Mouse (Mus musculus): ENCODE results near the gene Hist1h2bp.
"Not testable (repeated sequence)": the region's sequence is repeated elsewhere in the genome, so short reads cannot be mapped to it uniquely, and the experiment has no call there.

Hist1h2bp gene

DNA sequence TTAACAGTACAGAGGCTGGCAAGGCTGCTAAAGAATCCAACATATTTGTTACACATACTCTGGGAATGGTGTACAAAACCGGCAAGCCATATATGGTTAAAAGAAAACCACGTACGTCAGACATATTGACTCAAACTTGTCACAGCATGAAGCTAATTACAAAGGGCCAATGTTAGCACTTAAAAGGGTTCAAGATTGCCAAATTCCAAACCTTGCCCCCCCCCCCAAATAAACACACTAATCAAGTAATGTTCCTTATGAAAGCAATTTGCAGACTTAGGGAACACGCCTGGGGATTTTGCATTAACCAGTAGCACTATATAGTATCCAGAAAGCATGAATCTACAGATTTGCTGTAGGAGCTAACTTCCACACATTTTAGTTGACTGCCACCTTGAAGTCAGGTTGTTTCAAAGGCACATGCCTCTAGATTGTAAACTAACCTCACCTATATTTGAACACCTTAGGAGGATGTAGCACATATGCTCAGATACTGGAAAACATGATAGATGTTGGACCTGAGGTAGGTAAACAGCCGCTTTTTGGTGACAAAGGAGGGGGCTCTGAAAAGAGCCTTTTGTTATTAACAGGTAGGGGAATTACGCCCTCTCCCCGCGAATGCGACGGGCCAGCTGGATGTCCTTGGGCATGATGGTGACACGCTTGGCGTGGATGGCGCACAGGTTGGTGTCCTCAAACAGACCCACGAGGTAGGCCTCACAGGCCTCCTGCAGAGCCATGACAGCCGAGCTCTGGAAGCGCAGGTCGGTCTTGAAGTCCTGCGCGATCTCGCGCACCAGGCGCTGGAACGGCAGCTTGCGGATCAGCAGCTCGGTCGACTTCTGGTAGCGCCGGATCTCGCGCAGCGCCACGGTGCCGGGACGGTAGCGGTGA is 4.7 kb upstream of the Hist1h2bp start:
- CTCF ChIA-PET: interaction anchor here (0.6 kb wide), 1 partner anchor 72 kb away, joined by 3 read pairs; no protein-coding TSS in a partner anchor

DNA sequence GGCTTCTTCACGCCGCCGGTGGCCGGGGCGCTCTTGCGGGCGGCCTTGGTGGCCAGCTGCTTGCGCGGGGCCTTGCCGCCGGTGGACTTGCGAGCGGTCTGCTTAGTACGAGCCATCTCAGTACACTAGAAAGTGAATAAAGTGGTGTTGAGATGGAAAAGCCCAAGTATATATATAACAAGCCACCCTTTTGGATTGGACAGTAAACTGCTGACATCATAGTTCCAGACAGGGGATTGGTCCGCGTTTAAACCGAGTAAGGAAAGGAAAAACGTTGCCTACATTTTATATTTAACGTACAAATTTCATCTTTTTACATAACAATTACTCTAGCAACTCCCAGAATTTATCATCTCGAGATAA is 4.0 kb upstream of the Hist1h2bp start, which contains the start of gene Hist1h3i:
Gene Hist1h3i (minus strand): TSS at position 116 of the 363 bp plus-strand sequence.
- CTCF ChIA-PET: no interaction called here

DNA sequence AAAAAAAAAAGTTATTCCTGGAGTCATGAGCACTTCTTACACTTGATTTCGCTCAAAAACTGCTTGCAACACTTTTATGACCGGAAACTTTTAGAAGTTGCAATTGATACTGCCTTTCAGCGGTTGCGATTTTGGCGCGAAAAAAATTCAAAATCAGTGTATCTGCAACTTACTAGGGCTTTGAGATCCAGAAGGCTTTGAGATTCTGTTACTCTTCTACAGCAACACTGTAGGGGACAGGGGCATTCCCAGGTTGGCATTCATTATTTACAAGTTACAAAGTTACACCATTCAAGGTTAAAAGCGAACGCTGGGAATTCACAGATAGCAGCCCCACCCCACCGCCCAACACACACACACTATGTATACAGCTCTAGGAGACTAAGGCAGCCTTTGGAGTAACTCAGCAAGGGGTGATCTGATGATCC is 3.5 kb upstream of the Hist1h2bp start:
- CTCF ChIA-PET: interaction anchor here (0.6 kb wide), 1 partner anchor 28 kb away, joined by 3 read pairs; no protein-coding TSS in a partner anchor

DNA sequence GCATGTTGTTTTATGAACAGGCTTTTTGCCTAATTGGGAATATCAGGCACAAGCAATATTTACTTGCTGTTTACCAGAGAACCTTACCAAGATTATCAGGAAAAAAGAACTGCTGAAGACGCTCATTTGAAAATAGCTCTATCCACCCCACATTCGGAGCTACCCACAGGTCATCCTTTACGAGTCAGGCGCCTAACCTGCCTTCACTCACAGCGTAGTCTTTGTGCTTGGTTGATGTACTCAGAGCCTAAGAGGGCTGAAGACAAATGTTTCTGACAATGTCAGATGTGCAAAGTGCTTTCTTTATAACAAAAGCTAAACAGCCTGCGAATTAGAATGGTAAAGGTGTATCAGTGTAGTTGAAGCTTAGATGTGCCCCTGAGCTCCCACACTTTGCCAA is 3.0 kb upstream of the Hist1h2bp start:
- CTCF ChIA-PET: no interaction called here

DNA sequence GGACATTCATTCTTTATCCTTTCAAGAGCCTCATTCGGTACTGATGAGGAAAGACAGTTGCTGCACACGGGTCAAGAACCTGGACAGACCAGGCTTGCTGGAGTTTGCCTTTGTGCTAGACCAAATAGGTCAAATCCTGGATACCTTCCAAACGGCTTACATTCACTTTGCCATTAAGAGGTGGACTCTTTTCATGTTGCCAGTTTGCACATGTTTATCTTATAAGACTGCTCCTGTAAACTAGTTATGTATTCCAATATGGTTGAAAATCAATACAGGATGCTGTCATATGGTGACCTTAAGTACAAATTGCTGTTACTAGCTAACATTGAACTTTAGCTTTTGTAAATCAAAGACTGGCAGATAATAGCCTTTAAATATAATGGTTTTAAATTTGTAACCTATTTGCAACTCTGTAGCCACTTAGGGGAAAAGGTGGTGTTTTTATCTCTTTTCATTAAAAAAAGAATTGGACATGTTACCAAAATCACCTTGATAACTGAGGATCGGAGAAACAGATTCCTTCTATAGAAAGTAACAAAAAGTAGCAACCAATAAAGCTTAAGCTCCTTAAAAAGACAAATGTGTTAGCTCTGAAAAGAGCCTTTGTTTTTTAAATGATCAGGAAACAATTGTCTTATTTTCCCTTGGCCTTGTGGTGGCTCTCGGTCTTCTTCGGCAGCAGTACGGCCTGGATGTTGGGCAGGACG is 917 bp upstream of the Hist1h2bp start:
- CTCF ChIA-PET: no interaction called here

DNA sequence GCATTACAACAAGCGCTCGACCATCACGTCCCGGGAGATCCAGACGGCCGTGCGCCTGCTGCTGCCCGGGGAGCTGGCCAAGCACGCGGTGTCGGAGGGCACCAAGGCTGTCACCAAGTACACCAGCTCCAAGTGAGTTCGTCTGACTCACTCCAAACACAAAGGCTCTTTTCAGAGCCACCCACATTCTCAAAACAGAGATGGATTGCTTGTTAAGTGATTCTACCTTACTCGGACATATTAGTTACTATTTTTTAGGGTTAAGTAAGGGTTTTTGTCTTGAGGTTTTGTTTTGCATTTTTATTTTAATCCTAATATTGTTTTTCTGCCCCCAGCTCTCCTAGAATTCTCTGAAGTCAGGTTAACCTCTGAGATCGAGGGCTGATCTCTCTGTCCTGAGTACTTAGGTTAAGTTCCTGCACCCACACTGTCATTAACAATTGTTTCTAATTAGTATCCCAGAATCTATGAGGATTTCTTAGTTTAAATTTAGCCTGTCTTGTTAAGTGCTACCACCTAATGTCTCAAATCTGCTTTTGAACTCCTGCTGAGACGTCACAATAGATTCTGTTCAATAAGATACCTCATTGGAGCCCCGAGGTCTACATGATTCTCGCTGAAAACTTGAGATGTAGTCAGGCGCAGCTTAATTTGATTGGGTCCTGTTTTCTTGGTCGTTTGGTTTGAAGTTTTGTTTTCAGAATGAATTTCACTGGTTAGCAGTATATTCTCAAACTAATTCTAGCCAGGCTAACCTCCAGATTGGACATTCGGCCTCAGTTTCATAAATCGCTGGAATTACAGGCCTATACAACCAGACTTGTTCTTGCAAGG is 716 bp downstream of the Hist1h2bp start:
- CTCF ChIA-PET: no interaction called here

DNA sequence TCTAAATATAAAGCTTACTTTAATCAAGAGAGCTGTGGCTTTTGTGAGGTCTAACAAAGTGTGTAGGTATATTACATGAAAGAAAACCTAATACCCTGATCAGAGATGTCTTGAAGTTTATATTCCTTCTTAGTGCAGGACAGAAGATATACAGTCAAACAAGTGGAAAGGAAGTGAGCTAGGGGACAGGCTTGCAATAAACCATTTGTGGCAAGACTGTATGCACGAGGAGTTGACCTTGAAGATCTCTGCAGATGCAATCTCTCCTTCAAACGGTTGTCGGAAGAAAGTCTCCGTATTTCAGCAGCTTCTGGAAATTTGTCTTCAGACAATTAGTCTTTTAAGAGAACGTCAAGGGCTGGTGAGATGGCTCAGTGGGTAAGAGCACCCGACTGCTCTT is 2.7 kb downstream of the Hist1h2bp start:
- CTCF ChIA-PET: no interaction called here

DNA sequence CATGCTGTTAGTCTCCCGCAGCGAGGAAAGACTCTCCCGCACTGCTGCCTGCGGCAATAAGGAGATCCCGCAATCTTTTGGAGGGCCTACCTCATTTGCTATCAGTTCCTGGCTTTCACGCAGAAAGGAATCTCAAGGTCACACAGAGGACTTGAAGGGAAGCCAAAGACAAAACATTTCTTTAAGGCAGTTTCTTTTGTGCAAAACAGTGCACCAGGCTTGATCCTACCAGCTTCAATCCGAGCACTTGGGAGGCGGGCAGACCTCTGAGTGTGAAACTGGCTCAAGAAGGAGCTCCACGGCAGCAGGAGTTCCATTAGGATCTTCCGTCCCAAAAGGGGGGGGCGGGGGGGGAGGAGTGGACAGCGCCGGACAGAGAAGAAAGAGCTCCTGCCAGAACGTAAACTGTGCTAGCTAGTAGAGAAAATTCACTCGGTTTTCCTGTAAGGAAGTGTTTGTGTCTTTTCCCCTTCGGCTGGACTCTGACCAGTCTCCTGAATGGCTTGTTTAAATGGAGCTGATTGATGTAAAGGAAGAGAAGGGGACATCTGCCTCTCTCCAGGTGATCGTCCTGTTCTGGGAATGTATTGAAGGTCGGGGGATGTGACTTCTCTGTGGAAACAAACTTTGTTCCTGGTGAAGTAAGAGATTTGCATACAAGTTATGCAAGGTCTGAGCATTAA is 3.5 kb downstream of the Hist1h2bp start:
- CTCF ChIA-PET: interaction anchor here (0.6 to 0.7 kb wide), 2 partner anchors 65 to 392 kb away, joined by 4 to 6 read pairs; no protein-coding TSS in a partner anchor

DNA sequence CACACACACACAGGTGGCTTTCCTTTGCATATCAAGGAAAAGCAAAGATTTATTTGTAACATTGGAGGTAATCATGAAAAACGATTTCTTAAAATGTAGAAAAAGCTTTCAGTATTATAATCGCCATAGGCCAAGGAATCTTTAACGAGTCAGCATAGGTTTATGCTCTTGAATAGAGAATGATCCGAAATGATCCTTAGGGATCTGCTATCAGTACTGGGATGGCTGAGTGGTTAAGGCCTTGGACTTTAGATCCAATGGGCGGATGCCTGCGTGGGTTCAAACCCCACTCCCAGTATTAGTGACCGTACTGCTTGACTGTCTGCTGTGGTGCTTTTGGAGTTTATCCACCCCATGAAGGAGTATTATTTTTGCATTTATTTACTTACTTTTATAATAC is 8.3 kb downstream of the Hist1h2bp start:
- CTCF ChIA-PET: no interaction called here

DNA sequence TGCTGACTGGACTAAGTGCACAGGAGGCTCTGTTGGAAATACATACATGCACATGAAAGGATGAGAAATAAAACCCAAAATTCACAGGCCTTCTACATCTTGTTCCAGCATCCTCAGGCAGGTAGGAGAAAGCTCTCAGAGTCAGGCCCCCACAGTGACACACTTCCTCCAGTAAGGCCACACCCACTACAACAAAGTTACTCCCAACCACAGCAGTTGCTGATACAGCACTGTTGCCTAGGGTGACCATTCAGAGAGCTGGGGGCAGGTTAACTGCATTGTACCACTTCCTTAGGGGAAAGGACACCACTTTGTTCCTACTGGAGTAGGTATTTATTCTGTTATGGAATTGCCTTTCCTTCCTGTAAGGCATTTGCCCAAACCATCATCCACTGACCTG is 9.9 kb downstream of the Hist1h2bp start:
- CTCF ChIA-PET: not testable (repeated sequence)

DNA sequence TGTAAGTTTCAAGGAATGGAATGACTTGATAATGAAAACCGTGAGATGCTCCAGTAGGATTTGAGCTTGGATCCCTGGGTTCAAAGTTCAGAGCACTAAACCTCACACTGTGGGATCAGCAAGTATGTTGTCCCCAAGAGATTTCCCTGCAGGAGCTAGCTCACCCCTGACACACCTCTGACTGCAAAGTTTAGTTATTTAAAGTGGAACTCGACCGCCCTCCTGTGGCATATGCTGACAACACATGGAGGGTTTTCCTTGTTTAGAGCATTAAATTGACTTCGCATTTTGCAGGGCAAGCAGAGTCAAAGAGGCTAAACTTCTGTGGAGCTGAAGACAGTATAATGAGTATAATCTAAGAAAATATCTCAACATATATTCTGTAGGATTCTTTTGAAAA is 15.8 kb downstream of the Hist1h2bp start:
- CTCF ChIA-PET: not testable (repeated sequence)

DNA sequence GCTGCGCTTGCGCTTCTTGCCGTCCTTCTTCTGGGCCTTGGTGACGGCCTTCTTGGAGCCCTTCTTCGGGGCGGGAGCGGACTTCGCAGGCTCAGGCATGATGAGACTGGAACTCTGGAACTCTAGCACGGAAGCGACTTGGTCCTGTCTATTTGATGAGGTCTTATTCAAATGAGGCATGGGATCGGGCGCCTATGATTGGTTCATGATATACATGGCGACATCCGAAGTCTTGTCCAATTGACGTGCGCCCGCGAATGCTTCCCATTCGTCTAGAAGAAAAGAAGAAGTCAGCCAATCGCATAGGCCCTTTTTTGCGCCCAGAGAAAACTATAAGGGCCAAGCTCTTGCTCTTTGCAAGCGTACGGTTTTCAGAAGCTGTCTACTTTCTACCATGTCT is 22.8 kb downstream of the Hist1h2bp start, which contains the start of the genes Hist1h2bq and Hist1h2ao:
Gene Hist1h2bq (minus strand): TSS at position 125 of the 400 bp plus-strand sequence.
Gene Hist1h2ao (plus strand): TSS at position 393 of the 400 bp plus-strand sequence.
- CTCF ChIA-PET: not testable (repeated sequence)

DNA sequence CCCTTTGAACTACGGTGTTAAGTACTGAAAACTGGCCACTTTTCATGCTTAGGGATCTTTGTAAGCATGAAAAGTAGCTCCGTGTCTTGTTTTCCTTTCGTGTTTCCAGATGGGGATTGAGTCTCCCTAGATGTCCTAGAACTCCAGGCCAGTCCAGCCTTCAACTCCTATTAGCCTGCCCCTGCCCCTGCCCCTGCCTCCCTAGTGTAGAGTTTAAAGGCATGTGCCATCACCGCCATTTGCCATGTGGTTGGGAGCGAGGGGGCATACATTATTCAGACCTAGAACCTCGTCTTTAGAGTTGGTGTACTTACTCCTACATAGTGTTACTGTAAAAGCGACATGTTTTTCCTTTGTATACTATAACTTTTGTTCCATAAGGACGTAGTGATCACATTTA is 23.8 kb downstream of the Hist1h2bp start:
- CTCF ChIA-PET: not testable (repeated sequence)

DNA sequence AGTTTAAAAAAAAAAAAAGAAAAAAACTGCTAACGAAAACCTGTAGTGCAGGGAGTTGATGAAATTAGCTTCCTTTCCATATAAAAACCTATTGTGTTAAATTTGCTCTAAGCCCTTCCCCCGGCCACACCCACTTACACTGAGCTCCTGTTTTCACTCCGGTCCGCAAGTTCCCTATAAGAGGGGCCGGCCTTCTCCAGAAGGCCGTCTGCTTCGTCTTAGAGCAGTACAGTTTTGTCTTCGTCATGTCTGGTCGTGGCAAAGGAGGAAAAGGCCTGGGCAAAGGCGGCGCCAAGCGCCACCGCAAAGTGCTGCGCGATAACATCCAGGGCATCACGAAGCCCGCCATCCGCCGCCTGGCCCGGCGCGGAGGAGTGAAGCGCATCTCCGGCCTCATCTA is 24.3 kb downstream of the Hist1h2bp start, which contains the start of gene Hist1h4m:
Gene Hist1h4m (plus strand): TSS at position 208 of the 400 bp plus-strand sequence.
- CTCF ChIA-PET: interaction anchor here (0.6 kb wide), 1 partner anchor 1625 kb away, joined by 6 read pairs; no protein-coding TSS in a partner anchor

DNA sequence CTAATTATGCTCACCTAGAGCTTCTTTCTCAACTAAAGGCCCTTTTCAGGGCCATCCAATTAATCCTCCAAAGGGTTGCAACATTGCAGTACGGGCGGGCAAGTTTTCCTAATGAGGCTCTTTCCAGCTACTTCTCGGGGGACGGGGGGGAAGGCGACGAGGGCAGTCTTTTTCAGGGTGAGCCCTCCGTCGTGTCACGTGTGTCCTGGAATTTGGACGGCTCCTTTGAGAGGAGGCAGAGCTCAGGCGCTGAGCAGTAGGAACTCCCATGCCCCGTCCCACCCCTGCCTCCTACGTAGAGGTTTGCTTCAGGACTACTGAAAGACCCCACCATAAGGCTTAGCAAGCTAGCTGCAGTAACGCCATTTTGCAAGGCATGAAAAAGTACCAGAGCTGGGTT is 24.8 kb downstream of the Hist1h2bp start:
- CTCF ChIA-PET: interaction anchor here (0.6 kb wide), 1 partner anchor 1624 kb away, joined by 6 read pairs; no protein-coding TSS in a partner anchor

DNA sequence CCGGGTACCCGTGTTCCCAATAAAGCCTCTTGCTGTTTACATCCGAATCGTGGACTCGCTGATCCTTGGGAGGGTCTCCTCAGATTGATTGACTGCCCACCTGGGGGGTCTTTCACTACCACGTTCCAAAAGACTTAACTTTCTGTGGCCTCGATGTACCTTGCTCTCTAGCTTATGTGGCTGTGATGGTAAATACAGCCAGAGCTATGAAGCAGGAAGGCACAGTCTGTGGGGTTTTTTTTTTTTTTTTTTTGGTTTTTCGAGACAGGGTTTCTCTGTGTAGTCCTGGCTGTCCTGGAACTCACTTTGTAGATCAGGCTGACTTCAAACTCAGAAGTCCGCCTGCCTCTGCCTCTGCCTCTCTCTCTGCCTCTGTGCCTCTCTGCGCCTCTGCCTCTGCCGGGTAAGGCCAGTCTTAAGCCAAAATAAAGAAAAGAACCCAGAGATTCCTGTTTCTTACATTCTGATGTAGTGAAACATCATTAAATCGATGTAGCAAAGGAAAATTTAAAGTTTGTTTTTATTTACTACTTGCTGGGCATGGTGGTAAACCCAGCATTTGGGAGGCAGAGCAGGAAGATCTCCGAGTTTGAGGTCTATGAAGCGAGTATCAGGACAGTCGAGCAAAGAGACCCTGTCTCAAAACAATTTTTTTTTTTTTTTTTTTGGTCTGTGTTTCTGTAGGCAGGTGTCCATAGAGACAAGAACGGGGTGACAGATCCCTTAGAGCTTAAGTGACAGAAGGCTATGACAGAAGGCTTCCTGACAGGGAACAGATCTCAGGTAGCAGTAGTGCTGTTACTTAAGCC is 33.0 kb downstream of the Hist1h2bp start:
- CTCF ChIA-PET: interaction anchor here (0.5 kb wide), 1 partner anchor 70 kb away, joined by 3 read pairs; no protein-coding TSS in a partner anchor

DNA sequence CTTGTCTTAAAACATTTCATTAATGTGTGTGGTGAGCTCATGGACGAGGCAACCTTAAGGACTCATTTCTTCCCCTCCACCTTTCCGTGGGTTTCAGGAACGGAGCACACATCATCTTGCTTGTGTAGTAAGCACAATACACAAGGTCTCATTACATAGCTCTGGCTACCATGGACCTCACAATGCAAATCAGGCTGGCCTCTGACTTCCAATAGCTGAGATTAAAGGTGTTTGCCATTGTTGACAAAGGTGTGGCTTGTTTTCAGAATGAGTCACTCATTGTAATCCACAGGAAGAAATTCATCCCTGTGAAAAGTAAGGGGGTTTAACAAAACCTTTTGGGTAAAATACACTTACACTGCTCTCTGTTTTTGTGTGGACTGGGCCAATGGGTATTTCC is 41.2 kb downstream of the Hist1h2bp start:
- CTCF ChIA-PET: no interaction called here

DNA sequence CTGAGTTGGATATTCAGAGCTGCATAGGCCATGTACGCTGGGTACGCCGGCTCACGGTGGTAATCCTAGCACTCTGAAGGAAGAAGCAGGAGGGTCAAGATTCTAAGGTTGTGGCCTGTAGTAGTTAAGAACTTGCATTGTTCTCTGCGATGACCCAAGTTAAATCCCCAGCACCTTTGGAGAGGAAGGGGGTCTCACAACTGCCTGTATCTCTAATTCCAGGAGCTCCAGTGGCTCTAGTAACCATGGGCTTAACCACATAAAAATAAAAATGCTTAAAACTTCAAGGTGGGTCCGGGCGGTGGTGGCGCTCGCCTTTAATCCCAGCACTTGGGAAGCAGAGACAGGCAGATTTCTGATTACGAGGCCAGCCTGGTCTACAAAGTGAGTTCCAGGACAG is 43.1 kb downstream of the Hist1h2bp start:
- CTCF ChIA-PET: no interaction called here

DNA sequence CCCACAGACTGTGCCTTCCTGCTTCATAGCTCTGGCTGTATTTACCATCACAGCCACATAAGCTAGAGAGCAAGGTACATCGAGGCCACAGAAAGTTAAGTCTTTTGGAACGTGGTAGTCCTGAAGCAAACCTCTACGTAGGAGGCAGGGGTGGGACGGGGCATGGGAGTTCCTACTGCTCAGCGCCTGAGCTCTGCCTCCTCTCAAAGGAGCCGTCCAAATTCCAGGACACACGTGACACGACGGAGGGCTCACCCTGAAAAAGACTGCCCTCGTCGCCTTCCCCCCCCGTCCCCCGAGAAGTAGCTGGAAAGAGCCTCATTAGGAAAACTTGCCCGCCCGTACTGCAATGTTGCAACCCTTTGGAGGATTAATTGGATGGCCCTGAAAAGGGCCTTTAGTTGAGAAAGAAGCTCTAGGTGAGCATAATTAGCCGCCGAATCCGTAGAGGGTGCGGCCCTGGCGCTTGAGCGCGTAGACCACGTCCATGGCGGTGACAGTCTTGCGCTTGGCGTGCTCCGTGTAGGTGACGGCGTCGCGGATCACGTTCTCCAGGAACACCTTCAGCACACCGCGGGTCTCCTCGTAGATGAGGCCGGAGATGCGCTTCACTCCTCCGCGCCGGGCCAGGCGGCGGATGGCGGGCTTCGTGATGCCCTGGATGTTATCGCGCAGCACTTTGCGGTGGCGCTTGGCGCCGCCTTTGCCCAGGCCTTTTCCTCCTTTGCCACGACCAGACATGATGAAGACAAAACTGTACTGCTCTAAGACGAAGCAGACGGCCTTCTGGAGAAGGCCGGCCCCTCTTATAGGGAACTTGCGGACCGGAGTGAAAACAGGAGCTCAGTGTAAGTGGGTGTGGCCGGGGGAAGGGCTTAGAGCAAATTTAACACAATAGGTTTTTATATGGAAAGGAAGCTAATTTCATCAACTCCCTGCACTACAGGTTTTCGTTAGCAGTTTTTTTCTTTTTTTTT is 44.4 kb downstream of the Hist1h2bp start, which contains the start of gene Hist1h4n:
Gene Hist1h4n (minus strand): TSS at position 779 of the 977 bp plus-strand sequence.
- CTCF ChIA-PET: not testable (repeated sequence)
